Comparison of ENCODE assay signal across 8 mouse cellular contexts in the genomic region with DNA sequence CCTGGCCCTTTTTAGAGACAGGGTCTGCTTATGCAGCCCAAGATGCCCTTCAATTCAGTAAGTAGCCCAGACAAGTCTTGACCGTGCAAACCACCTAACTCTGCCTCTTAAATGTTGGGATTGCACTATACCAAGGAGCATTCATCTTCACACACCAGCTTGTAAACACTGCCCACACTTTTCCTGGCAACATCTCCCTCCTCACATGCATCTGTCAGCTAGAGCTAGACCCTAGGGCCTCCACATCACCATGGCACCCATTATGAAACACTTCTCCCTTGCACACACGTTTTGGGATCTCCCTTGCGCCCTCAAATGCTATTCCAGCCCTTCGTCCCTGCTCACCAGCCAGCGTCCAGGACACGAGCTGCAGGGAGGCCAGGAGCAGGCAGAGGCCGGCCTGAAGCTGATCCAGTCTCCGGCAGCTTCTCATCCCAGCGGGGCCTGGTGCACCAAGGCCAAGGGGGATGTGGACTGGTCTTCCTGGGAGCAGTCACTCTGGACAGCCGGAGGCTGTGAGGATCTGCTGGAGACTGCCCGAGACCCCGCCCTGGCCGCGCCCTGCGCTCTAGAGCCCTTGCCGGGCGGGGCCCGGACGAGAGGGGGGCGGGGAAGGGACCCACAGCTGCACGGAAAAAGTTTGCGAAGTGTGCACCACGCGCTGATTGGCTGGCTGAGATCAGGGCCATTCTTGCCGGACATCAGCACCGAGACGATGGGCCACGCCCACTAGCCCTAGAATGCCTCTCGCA. TPM values are rescaled to one million over a fixed set of nuclear protein-coding genes. Genes with fewer than 3 reads are reported as not detected.
A peak's percentile ranks its signal among the peaks of the same experiment; 100 is the strongest.
DNase-seq lines count a peak whose midpoint lies in the region; ATAC-seq and TF ChIP-seq lines count a peak whose summit lies in the region.

TSS of gene Col5a3 (minus strand) at position 547 of the 752 bp plus-strand sequence.

- peaks cover 9% of the 10 kb centered on the region; the same call in 1 of the 2 replicates for H3K27me3 ChIP-seq in intestine, embryonic 14.5 days (replicated peaks; ENCODE audit: control insufficient read depth, insufficient read depth, low read length)

- ATAC-seq in intestine, embryonic 14.5 days (replicated peaks; ENCODE audit: low FRiP score, low TSS enrichment, low read depth): peak; percentile 32; the same call in 1 of the 2 replicates

- no peak within 1 kb of the TSS for H3K9ac ChIP-seq in intestine, embryonic 14.5 days (ENCODE audit: low read length)

- no peak for TF ChIP-seq CTCF in lung, adult 2 months (IDR thresholded peaks at IDR 0.05; ENCODE audit: insufficient read depth, low read length)

- peaks cover 7% of the 10 kb centered on the region; the same call in 1 of the 2 replicates for H3K4me1 ChIP-seq in intestine, embryonic 14.5 days (replicated peaks; ENCODE audit: control insufficient read depth, insufficient read depth, low read length)
- H3K4me1 ChIP-seq in lung, adult 2 months (ENCODE audit: control insufficient read depth, insufficient read depth, low read length): peaks cover 7% of the 10 kb centered on the region

- no peaks in the 10 kb centered on the region for H3K36me3 ChIP-seq in intestine, embryonic 14.5 days (ENCODE audit: control insufficient read depth, insufficient read depth, low read length)

- H3K4me2 ChIP-seq in intestine, embryonic 14.5 days (ENCODE audit: low read length): peak within 1 kb of the TSS; percentile 43

- peak; percentile 63 for DNase-seq in MN1 (ENCODE audit: low spot score)
- DNase-seq in embryo, embryonic 10 days (ENCODE audit: low spot score): peak; percentile 87
- DNase-seq in gastrocnemius, postnatal 4 days (ENCODE audit: low spot score in 2 of 2): peak; percentile 66 to 90
- no peak for DNase-seq in intestine, embryonic 14.5 days (ENCODE audit: low spot score)
- DNase-seq in lung, adult 2 months: peak; percentile 14
- DNase-seq in ovary, postnatal 36 days (ENCODE audit: low spot score): peak; percentile 56
- no peak for DNase-seq in frontal cortex, postnatal 10 days (ENCODE audit: low spot score in 2 of 2)
- no peak for DNase-seq in c-Kit-positive CD71-positive TER-119-positive erythroid progenitor cells, embryonic 14.5 days (ENCODE audit: low spot score)

- no peak within 1 kb of the TSS for H3K27ac ChIP-seq in intestine, embryonic 14.5 days (ENCODE audit: low read depth)

- TF ChIP-seq POLR2A in lung, adult 2 months (IDR thresholded peaks at IDR 0.05; ENCODE audit: borderline replicate concordance, extremely low read depth, low read depth, low read length): no peak

- no peak within 1 kb of the TSS for H3K4me3 ChIP-seq in intestine, embryonic 14.5 days (ENCODE audit: low read depth, low read length)
- peak within 1 kb of the TSS; percentile 0 for H3K4me3 ChIP-seq in lung, adult 2 months (replicated peaks; ENCODE audit: extremely low read depth, low read depth, low read length)

- H3K9me3 ChIP-seq in intestine, embryonic 14.5 days (ENCODE audit: control insufficient read depth, low read length): no peaks in the 10 kb centered on the region

- WGBS in intestine, embryonic 14.5 days: 5% methylated on average over 29 of the region's 29 CpGs
- WGBS in lung, adult 2 months: 6% methylated on average over 28 of the region's 29 CpGs

RNA-seq across cellular contexts. Expression of gene Col5a3, which starts in this region (rescaled TPM):
- 100 to 1,000 TPM; 156 to 159 TPM for total RNA-seq in gastrocnemius, postnatal 4 days (2021)
- 0.71 and 1.0 TPM in 2 replicates for polyA plus RNA-seq in intestine, embryonic 14.5 days (2014; fragmentation: Nextera tagmentation; extraction: Ambion mirVana)
- 4.0 and 4.6 TPM in 2 replicates for polyA plus RNA-seq in lung, adult 2 months (2012; rRNA removed)

Comparison
In these comparisons a context has a peak if more than half of its experiments do, and no peak if none do; other contexts are left out.
1. DNase-seq: peak in MN1 (single experiment), embryo, embryonic 10 days (single experiment), gastrocnemius, postnatal 4 days (2 of 2), lung, adult 2 months (single experiment) and ovary, postnatal 36 days (single experiment); none in intestine, embryonic 14.5 days (single experiment), frontal cortex, postnatal 10 days (0 of 2) and c-Kit-positive CD71-positive TER-119-positive erythroid progenitor cells, embryonic 14.5 days (single experiment).